Mouse (Mus musculus) embryonic facial prominence, embryonic 13.5 days (tissue): ENCODE results near the gene AI464131. TPM values are rescaled to one million over a fixed set of nuclear protein-coding genes. Genes with fewer than 3 reads are reported as not detected.

ENCODE experiments used
- ATAC-seq: fragments of 200-750 bp; cut with Nextera tagmentation; 2 replicates; pipeline ENCODE4 v1.8.0; 2017; ENCODE audit warnings: low read depth; ENCODE audit not compliant: insufficient number of reproducible peaks, insufficient read depth, low FRiP score, low TSS enrichment
- H3K27ac ChIP-seq: fragments of 300-500 bp; sonication (generic); 2 replicates; pipeline ENCODE4 v1.5.1; 2015; ENCODE audit warnings: moderate library complexity, mild to moderate bottlenecking, inconsistent platforms
- H3K27me3 ChIP-seq: fragments of 300-500 bp; sonication (generic); 2 replicates; pipeline ENCODE4 v1.6.1; 2015; ENCODE audit warnings: mild to moderate bottlenecking, inconsistent platforms
- H3K36me3 ChIP-seq: fragments of 300-500 bp; sonication (generic); 2 replicates; pipeline ENCODE4 v1.6.1; 2015; ENCODE audit warnings: mild to moderate bottlenecking, inconsistent platforms
- H3K4me1 ChIP-seq: fragments of 300-500 bp; sonication (generic); 2 replicates; pipeline ENCODE4 v1.6.1; 2015; ENCODE audit warnings: inconsistent platforms
- H3K4me2 ChIP-seq: fragments of 300-500 bp; sonication (generic); 2 replicates; pipeline ENCODE4 v1.6.1; 2015; ENCODE audit warnings: moderate library complexity, mild to moderate bottlenecking, inconsistent platforms
- H3K4me3 ChIP-seq: fragments of 300-500 bp; sonication (generic); 2 replicates; pipeline ENCODE4 v1.5.1; 2015; ENCODE audit warnings: mild to moderate bottlenecking, inconsistent platforms
- H3K9ac ChIP-seq: fragments of 300-500 bp; sonication (generic); 2 replicates; pipeline ENCODE4 v1.6.1; 2015; ENCODE audit warnings: mild to moderate bottlenecking, inconsistent platforms
- H3K9me3 ChIP-seq: fragments of 300-500 bp; sonication (generic); 2 replicates; pipeline ENCODE4 v1.6.1; 2016; ENCODE audit warnings: inconsistent platforms
- WGBS: fragments of 180-500 bp; shearing (Covaris S2); methylation state at CpG from one replicate; pipeline ENCODE4 v1.1.7; 2015; ENCODE audit warnings: mixed read lengths; 5-methylcytosine and 5-hydroxymethylcytosine counted together
- polyA plus RNA-seq: library from polyadenylated mRNA; unstranded; fragments of >200 nt; fragmentation: Nextera tagmentation; extraction: Ambion mirVana; gene quantifications from 2 replicates; pipeline ENCODE4 v1.2.1, GENCODE M21; 2015

AI464131 gene
- 8.3 and 12.2 TPM in 2 replicates for polyA plus RNA-seq

GRCm38 (mm10) chr4:41502986-41503412 lies at the start of gene AI464131:
Gene AI464131, minus strand, starts transcription at chr4:41503076.
- Histone ChIP-seq H3K36me3 (no peaks in the 10 kb centered on the region), H3K4me1 (peaks cover 50% of the 10 kb centered on the region), H3K4me2 (peak within 1 kb of the TSS; percentile 75), H3K27me3 (peaks cover 49% of the 10 kb centered on the region), H3K27ac (peak within 1 kb of the TSS; percentile 79), H3K4me3 (peak within 1 kb of the TSS; percentile 46), H3K9me3 (no peaks in the 10 kb centered on the region), H3K9ac (peak within 1 kb of the TSS; percentile 67)
- WGBS = under 1% methylated on average over 18 of the region's 18 CpGs
- ATAC-seq = peak; percentile 92

GRCm38 (mm10) chr4:41552529-41552928 lies 49.7 kb upstream of the AI464131 start:
- H3K27me3 ChIP-seq = peaks cover 5% of the 10 kb centered on the region
- H3K27ac ChIP-seq = no peak overlapping the region
- H3K9ac ChIP-seq = no peak overlapping the region
- no peak for ATAC-seq
- H3K36me3 ChIP-seq = no peaks in the 10 kb centered on the region
- WGBS = 16% methylated on average over 6 of the region's 6 CpGs
- no peak overlapping the region for H3K4me2 ChIP-seq
- H3K4me3 ChIP-seq = no peak overlapping the region
- peaks cover 34% of the 10 kb centered on the region for H3K4me1 ChIP-seq
- no peaks in the 10 kb centered on the region for H3K9me3 ChIP-seq

- ATAC-seq = no peak
- H3K27ac ChIP-seq = no peak overlapping the region
- H3K9me3 ChIP-seq = no peaks in the 10 kb centered on the region
- peaks cover 17% of the 10 kb centered on the region for H3K4me1 ChIP-seq
- 76% methylated on average over 1 of the region's 1 CpGs for WGBS
- H3K27me3 ChIP-seq = peaks cover 2% of the 10 kb centered on the region; the same call in 1 of the 2 replicates
- H3K9ac ChIP-seq = no peak overlapping the region
- H3K4me2 ChIP-seq = no peak overlapping the region
- H3K36me3 ChIP-seq = no peaks in the 10 kb centered on the region
- H3K4me3 ChIP-seq = no peak overlapping the region
These were observed 44.2 kb upstream of the AI464131 start for GRCm38 (mm10) chr4:41547086-41547485.

- Histone ChIP-seq H3K36me3 (no peaks in the 10 kb centered on the region), H3K9ac (no peak overlapping the region), H3K4me1 (peaks cover 21% of the 10 kb centered on the region), H3K9me3 (no peaks in the 10 kb centered on the region), H3K4me2 (no peak overlapping the region), H3K27ac (no peak overlapping the region), H3K4me3 (no peak overlapping the region), H3K27me3 (peaks cover 2% of the 10 kb centered on the region; the same call in 1 of the 2 replicates)
- WGBS = 17% methylated on average over 8 of the region's 8 CpGs
- ATAC-seq = no peak
These were observed 43.1 kb upstream of the AI464131 start for GRCm38 (mm10) chr4:41545985-41546384.

- peak overlapping the region; percentile 56; the same call in 1 of the 2 replicates for H3K27ac ChIP-seq
- H3K4me2 ChIP-seq = no peak overlapping the region
- WGBS = 41% methylated on average over 8 of the region's 8 CpGs
These were observed 39.3 kb upstream of the AI464131 start for GRCm38 (mm10) chr4:41542136-41542535.

GRCm38 (mm10) chr4:41534866-41535265 lies 32.0 kb upstream of the AI464131 start:
- WGBS = 79% methylated on average over 5 of the region's 5 CpGs
- H3K4me3 ChIP-seq = no peak overlapping the region
- no peak overlapping the region for H3K9ac ChIP-seq
- no peaks in the 10 kb centered on the region for H3K36me3 ChIP-seq
- peaks cover 2% of the 10 kb centered on the region; the same call in 1 of the 2 replicates for H3K4me1 ChIP-seq
- H3K27ac ChIP-seq = no peak overlapping the region
- no peak overlapping the region for H3K4me2 ChIP-seq
- 0 out of 2 replicates have a peak, but pooled peaks cover 3% of the 10 kb centered on the region for H3K27me3 ChIP-seq
- H3K9me3 ChIP-seq = no peaks in the 10 kb centered on the region
- ATAC-seq = no peak

More at GRCm38 (mm10) chr4:41542136-41542535, 39.3 kb upstream of the AI464131 start:
- Histone ChIP-seq H3K4me1 (peaks cover 33% of the 10 kb centered on the region), H3K9ac (no peak overlapping the region), H3K36me3 (no peaks in the 10 kb centered on the region), H3K27me3 (no peaks in the 10 kb centered on the region), H3K4me3 (no peak overlapping the region), H3K9me3 (no peaks in the 10 kb centered on the region)
- no peak for ATAC-seq

- H3K4me3 ChIP-seq = no peak overlapping the region
- WGBS = 20% methylated on average over 6 of the region's 6 CpGs
- H3K4me2 ChIP-seq = no peak overlapping the region
- H3K36me3 ChIP-seq = no peaks in the 10 kb centered on the region
- 0 out of 2 replicates have a peak, but pooled peaks cover 5% of the 10 kb centered on the region for H3K4me1 ChIP-seq
- H3K27me3 ChIP-seq = 0 out of 2 replicates have a peak, but pooled peaks cover 6% of the 10 kb centered on the region
- no peak for ATAC-seq
- H3K9me3 ChIP-seq = no peaks in the 10 kb centered on the region
- H3K27ac ChIP-seq = no peak overlapping the region
- H3K9ac ChIP-seq = no peak overlapping the region
These were observed 29.5 kb upstream of the AI464131 start for GRCm38 (mm10) chr4:41532420-41532819.

- WGBS = 51% methylated on average over 8 of the region's 8 CpGs
- H3K27me3 ChIP-seq = peaks cover 16% of the 10 kb centered on the region; the same call in 1 of the 2 replicates
These were observed 25.1 kb upstream of the AI464131 start for GRCm38 (mm10) chr4:41527996-41528395.

GRCm38 (mm10) chr4:41527076-41527475 lies 24.2 kb upstream of the AI464131 start:
- Histone ChIP-seq H3K4me3 (no peak overlapping the region), H3K27me3 (peaks cover 21% of the 10 kb centered on the region; the same call in 1 of the 2 replicates), H3K4me1 (peaks cover 12% of the 10 kb centered on the region), H3K36me3 (no peaks in the 10 kb centered on the region), H3K27ac (no peak overlapping the region), H3K4me2 (no peak overlapping the region), H3K9me3 (no peaks in the 10 kb centered on the region), H3K9ac (no peak overlapping the region)
- WGBS = 43% methylated on average over 13 of the region's 13 CpGs
- no peak for ATAC-seq

More at GRCm38 (mm10) chr4:41527996-41528395, 25.1 kb upstream of the AI464131 start:
- Histone ChIP-seq H3K36me3 (no peaks in the 10 kb centered on the region), H3K27ac (no peak overlapping the region), H3K4me2 (no peak overlapping the region), H3K9me3 (no peaks in the 10 kb centered on the region), H3K4me3 (no peak overlapping the region), H3K9ac (no peak overlapping the region), H3K4me1 (peaks cover 12% of the 10 kb centered on the region)
- ATAC-seq = no peak

- Histone ChIP-seq H3K4me2 (no peak overlapping the region), H3K36me3 (no peaks in the 10 kb centered on the region), H3K4me3 (no peak overlapping the region), H3K9ac (no peak overlapping the region), H3K9me3 (no peaks in the 10 kb centered on the region), H3K27ac (no peak overlapping the region), H3K4me1 (peaks cover 12% of the 10 kb centered on the region), H3K27me3 (peaks cover 18% of the 10 kb centered on the region)
- 62% methylated on average over 7 of the region's 7 CpGs for WGBS
- no peak for ATAC-seq
These were observed 23.7 kb upstream of the AI464131 start for GRCm38 (mm10) chr4:41526553-41526952.

GRCm38 (mm10) chr4:41524829-41525228 lies 22.0 kb upstream of the AI464131 start:
- peaks cover 24% of the 10 kb centered on the region for H3K27me3 ChIP-seq
- H3K27ac ChIP-seq = no peak overlapping the region
- whole genome bisulfite sequencing = 70% methylated on average over 9 of the region's 9 CpGs
- no peak overlapping the region for H3K4me2 ChIP-seq
- H3K4me1 ChIP-seq = peaks cover 12% of the 10 kb centered on the region
- H3K36me3 ChIP-seq = no peaks in the 10 kb centered on the region
- no peaks in the 10 kb centered on the region for H3K9me3 ChIP-seq
- no peak overlapping the region for H3K9ac ChIP-seq
- no peak for ATAC-seq
- H3K4me3 ChIP-seq = no peak overlapping the region

- 70% methylated on average over 7 of the region's 7 CpGs for WGBS
- Histone ChIP-seq H3K9ac (no peak overlapping the region), H3K27me3 (peaks cover 24% of the 10 kb centered on the region), H3K9me3 (no peaks in the 10 kb centered on the region), H3K4me1 (peaks cover 12% of the 10 kb centered on the region), H3K36me3 (no peaks in the 10 kb centered on the region), H3K27ac (no peak overlapping the region), H3K4me3 (no peak overlapping the region), H3K4me2 (no peak overlapping the region)
- ATAC-seq = no peak
These were observed 21.0 kb upstream of the AI464131 start for GRCm38 (mm10) chr4:41523839-41524238.
